Mouse (Mus musculus) heart, adult 2 months (tissue): ENCODE data around the gene Sgpp2. TPM values are rescaled to one million over a fixed set of nuclear protein-coding genes. Genes with fewer than 3 reads are reported as not detected.
A peak's percentile ranks its signal among the peaks of the same experiment; 100 is the strongest.

ENCODE experiments used
- DNase-seq, 2 experiments: peaks; one replicate each; pipeline ENCODE4 v3.0.0; 2021
- H3K27ac ChIP-seq: fragments of 200-600 bp; 2 replicates; pipeline ENCODE4 v1.8.1; 2022
- H3K27me3 ChIP-seq: fragments of 200-500 bp; 2 replicates; pipeline ENCODE4 v1.6.1; 2012; ENCODE audit warnings: mild to moderate bottlenecking, low read length, inconsistent platforms, mixed read lengths; ENCODE audit not compliant: control insufficient read depth, insufficient read depth
- H3K36me3 ChIP-seq: fragments of 200-500 bp; 2 replicates; pipeline ENCODE4 v1.6.1; 2012; ENCODE audit warnings: low read length, inconsistent platforms; ENCODE audit not compliant: control insufficient read depth, insufficient read depth
- H3K4me1 ChIP-seq: fragments of 200-500 bp; 2 replicates; pipeline ENCODE4 v1.6.1; 2011; ENCODE audit warnings: low read length; ENCODE audit not compliant: control insufficient read depth, insufficient read depth
- H3K4me3 ChIP-seq: fragments of 200-600 bp; 2 replicates; pipeline ENCODE4 v1.8.1; 2022
- H3K79me2 ChIP-seq: fragments of 200-500 bp; replicated peaks from 2 replicates; pipeline ENCODE4 v1.6.1; 2012; ENCODE audit warnings: mild to moderate bottlenecking, inconsistent platforms, low read length, moderate library complexity, mixed read lengths; ENCODE audit not compliant: control insufficient read depth, insufficient read depth
- H3K9ac ChIP-seq: fragments of 200-500 bp; 2 replicates; pipeline ENCODE4 v1.6.1; 2012; ENCODE audit warnings: low read depth, mild to moderate bottlenecking, control low read depth, inconsistent platforms, low read length, mixed read lengths
- CTCF ChIP-seq: fragments of 200-600 bp; IDR thresholded peaks from 2 replicates; pipeline ENCODE4 v1.8.1; 2022; ENCODE audit warnings: antibody characterized with exemption, mild to moderate bottlenecking, moderate library complexity
- EP300 ChIP-seq: fragments of 200-500 bp; IDR thresholded peaks from 2 replicates; pipeline ENCODE4 v1.6.1; 2011; ENCODE audit warnings: low read depth, low read length, control low read depth; ENCODE audit not compliant: insufficient read depth
- POLR2A ChIP-seq: fragments of 200-500 bp; IDR thresholded peaks from 2 replicates; pipeline ENCODE4 v1.6.1; 2011; ENCODE audit warnings: mild to moderate bottlenecking, low read depth, low read length, control low read depth; ENCODE audit not compliant: insufficient read depth
- WGBS: fragments of 180-500 bp; shearing (Covaris S2); methylation state at CpG from one replicate; pipeline ENCODE4 v1.1.7; 2018; 5-methylcytosine and 5-hydroxymethylcytosine counted together
- intact Hi-C: fragments of 180-260 bp; cut with DNase I; formaldehyde crosslinking; loops from one replicate; pipeline ENCODE4 v1.15.1; 2025
- polyA plus RNA-seq: library from polyadenylated mRNA; depleted of rRNA; stranded (reverse); fragments of >200 nt; gene quantifications from 2 replicates; pipeline ENCODE4 v1.2.3, GENCODE M21; 2012
- total RNA-seq, 2 experiments: library from RNA; stranded (reverse); gene quantifications; 2 replicates each; pipeline ENCODE4 v1.2.3; 2021

Sgpp2 gene
- total and polyA plus RNA-seq, 3 experiments, result 0.09 to 0.31 TPM; not detected in 1

DNA sequence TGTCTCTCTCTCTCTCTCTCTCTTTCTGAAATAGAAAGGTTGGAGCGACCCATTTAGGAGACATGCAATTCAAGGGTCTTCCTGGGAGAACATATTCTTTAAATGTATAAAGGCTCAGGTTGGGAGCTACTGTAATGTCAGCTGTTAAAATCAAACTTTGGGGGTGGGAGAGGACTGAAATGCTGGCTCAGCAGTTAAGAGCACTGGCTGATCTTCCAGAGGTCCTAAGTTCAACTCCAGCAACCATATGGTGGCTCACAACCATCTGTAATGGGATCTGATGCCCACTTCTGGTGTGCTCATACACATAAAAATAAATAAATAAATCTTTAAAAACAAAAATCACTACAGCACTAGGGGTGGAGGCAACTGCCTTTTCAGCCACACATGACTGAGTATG, 1.5 kb upstream of the Sgpp2 start:
- H3K27me3 ChIP-seq, result peaks cover 12% of the 10 kb centered on the region
- TF ChIP-seq EP300 (no peak), CTCF (no peak), POLR2A (no peak)
- no peak overlapping the region for H3K4me3 ChIP-seq
- H3K9ac ChIP-seq, result no peak overlapping the region
- no peaks in the 10 kb centered on the region for H3K36me3 ChIP-seq
- H3K4me1 ChIP-seq, result no peaks in the 10 kb centered on the region
- DNase-seq, result no peak
- 85% methylated on average over 1 of the region's 1 CpGs for WGBS
- no peaks in the 10 kb centered on the region for H3K79me2 ChIP-seq
- intact Hi-C loops, result no loop called here
- H3K27ac ChIP-seq, result no peak overlapping the region

- Histone ChIP-seq H3K79me2 (no peaks in the 10 kb centered on the region), H3K9ac (no peak overlapping the region), H3K27me3 (peaks cover 12% of the 10 kb centered on the region), H3K4me3 (no peak overlapping the region), H3K36me3 (no peaks in the 10 kb centered on the region), H3K27ac (no peak overlapping the region), H3K4me1 (no peaks in the 10 kb centered on the region)
- intact Hi-C loops, result no loop called here
- TF ChIP-seq CTCF (no peak), POLR2A (no peak), EP300 (no peak)
- 18% methylated on average over 9 of the region's 9 CpGs for WGBS
- DNase-seq, result no peak
Measured at GRCm38 (mm10) chr1:78309280-78309679, 865 bp upstream of the Sgpp2 start.

DNA sequence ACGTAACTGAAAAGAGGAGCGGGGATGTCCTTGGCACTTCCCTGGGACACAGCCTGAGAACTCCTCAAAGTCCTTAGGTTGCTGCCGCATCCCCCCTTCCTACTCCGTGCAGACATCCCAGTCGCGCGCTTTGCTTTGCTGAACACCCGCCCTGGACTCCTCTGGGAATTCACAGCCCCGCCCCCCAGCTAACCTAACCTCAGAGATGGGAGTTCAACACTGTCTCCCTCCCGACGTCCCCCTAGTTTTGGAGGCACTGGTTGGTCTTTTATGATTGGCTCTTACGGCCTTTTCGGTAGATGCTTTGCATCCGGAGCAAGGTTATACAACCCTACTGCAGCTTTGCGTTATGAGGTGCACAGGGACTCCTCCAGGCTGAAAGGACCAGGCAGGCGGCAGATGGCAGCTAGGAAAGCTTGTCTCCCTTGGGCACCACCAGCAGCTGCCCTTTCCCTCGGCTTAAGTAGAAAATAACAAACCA, 756 bp downstream of the Sgpp2 start:
- intact Hi-C loops, result no loop called here

GRCm38 (mm10) chr1:78311482-78311881, 1.3 kb downstream of the Sgpp2 start:
- 7% methylated on average over 7 of the region's 7 CpGs for WGBS
- H3K27me3 ChIP-seq, result peaks cover 12% of the 10 kb centered on the region

More for the DNA sequence above, 756 bp downstream of the Sgpp2 start:
- no peak overlapping the region for H3K4me3 ChIP-seq
- H3K4me1 ChIP-seq, result no peaks in the 10 kb centered on the region
- H3K27ac ChIP-seq, result no peak overlapping the region
- peak in 1 of 2 experiments; percentile 21 for DNase-seq
- H3K79me2 ChIP-seq, result no peaks in the 10 kb centered on the region
- 2% methylated on average over 17 of the region's 17 CpGs for WGBS
- no peak overlapping the region for H3K9ac ChIP-seq
- no peak for TF ChIP-seq POLR2A
- peaks cover 12% of the 10 kb centered on the region for H3K27me3 ChIP-seq
- no peaks in the 10 kb centered on the region for H3K36me3 ChIP-seq

DNA sequence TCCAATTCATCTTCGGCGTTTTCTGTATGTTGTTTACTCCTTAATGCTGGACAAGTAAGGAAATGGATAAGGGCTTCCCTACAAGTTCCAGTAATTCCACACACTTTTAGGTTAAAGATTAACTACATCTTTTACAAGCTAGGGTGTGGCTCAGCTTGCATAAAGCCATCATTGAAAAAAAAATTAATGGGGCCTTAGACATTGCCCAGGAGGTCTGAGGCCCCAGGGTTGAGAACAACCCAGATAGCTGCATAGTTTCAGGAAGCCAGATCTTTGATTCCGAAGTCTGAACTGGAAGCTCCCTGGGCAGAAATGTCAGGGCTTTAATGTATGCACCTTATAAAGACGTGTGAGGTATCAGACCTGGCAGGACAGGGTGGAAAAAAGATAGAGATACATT, 2.8 kb downstream of the Sgpp2 start:
- no peaks in the 10 kb centered on the region for H3K79me2 ChIP-seq

More at GRCm38 (mm10) chr1:78311482-78311881, 1.3 kb downstream of the Sgpp2 start:
- no peak overlapping the region for H3K9ac ChIP-seq
- H3K27ac ChIP-seq, result no peak overlapping the region
- TF ChIP-seq EP300, result no peak
- TF ChIP-seq CTCF, result no peak
- TF ChIP-seq POLR2A, result no peak
- no peak for DNase-seq
- H3K79me2 ChIP-seq, result no peaks in the 10 kb centered on the region
- intact Hi-C loops, result no loop called here
- no peaks in the 10 kb centered on the region for H3K36me3 ChIP-seq
- no peak overlapping the region for H3K4me3 ChIP-seq
- H3K4me1 ChIP-seq, result no peaks in the 10 kb centered on the region

DNA sequence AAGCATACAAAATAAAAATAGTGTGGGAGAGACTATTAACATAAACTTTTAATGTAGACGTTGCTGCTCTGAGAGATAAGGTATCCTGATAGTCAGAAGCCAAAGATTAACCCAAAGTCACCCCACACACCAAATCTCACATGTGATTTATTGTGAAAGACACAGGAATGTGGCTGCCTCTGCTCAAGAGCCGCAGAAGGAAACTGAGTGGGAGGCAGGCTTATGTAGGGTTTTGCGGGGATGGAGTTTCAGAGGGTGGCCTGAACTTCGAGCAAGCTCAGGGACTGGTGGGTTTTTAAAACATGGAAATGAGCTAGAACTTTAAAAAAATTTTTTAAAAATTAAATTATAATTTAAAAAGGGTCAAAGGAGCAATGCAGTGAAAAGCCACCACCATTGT, 3.8 kb downstream of the Sgpp2 start:
- H3K27ac ChIP-seq, result no peak overlapping the region
- DNase-seq, result no peak
- 71% methylated on average over 4 of the region's 4 CpGs for WGBS
- H3K4me3 ChIP-seq, result no peak overlapping the region
- H3K79me2 ChIP-seq, result no peaks in the 10 kb centered on the region
- H3K36me3 ChIP-seq, result no peaks in the 10 kb centered on the region
- intact Hi-C loops, result no loop called here
- no peak for TF ChIP-seq CTCF
- TF ChIP-seq EP300, result no peak
- no peak for TF ChIP-seq POLR2A
- H3K4me1 ChIP-seq, result no peaks in the 10 kb centered on the region
- no peak overlapping the region for H3K9ac ChIP-seq
- peaks cover 12% of the 10 kb centered on the region for H3K27me3 ChIP-seq

More for the DNA sequence above, 2.8 kb downstream of the Sgpp2 start:
- Histone ChIP-seq H3K36me3 (no peaks in the 10 kb centered on the region), H3K4me3 (no peak overlapping the region), H3K9ac (no peak overlapping the region), H3K27ac (no peak overlapping the region), H3K4me1 (no peaks in the 10 kb centered on the region), H3K27me3 (peaks cover 12% of the 10 kb centered on the region)
- no peak for DNase-seq
- 66% methylated on average over 4 of the region's 4 CpGs for WGBS
- TF ChIP-seq POLR2A, result no peak
- no peak for TF ChIP-seq CTCF
- TF ChIP-seq EP300, result no peak
- intact Hi-C loops, result no loop called here
